Mouse (Mus musculus) stomach, embryonic 16.5 days (tissue): ENCODE data around the gene Metap1d. TPM values are rescaled to one million over a fixed set of nuclear protein-coding genes. Genes with fewer than 3 reads are reported as not detected.

Experiments used
- ATAC-seq: fragments of 200-750 bp; cut with Nextera tagmentation; 2 replicates; pipeline ENCODE4 v1.8.0; 2017; ENCODE audit warnings: moderate number of reproducible peaks, moderate TSS enrichment; ENCODE audit not compliant: insufficient read depth, low FRiP score
- H3K27ac ChIP-seq: fragments of 300-500 bp; sonication (generic); 2 replicates; pipeline ENCODE4 v1.5.1; 2014; ENCODE audit warnings: low read length
- H3K27me3 ChIP-seq: fragments of 300-500 bp; sonication (generic); 2 replicates; pipeline ENCODE4 v1.6.1; 2014; ENCODE audit warnings: low read length, control low read depth, mixed read lengths; ENCODE audit not compliant: control insufficient read depth, insufficient read depth
- H3K36me3 ChIP-seq: fragments of 300-500 bp; sonication (generic); 2 replicates; pipeline ENCODE4 v1.6.1; 2014; ENCODE audit warnings: low read length; ENCODE audit not compliant: control insufficient read depth, insufficient read depth
- H3K4me1 ChIP-seq: fragments of 300-500 bp; sonication (generic); 2 replicates; pipeline ENCODE4 v1.6.1; 2014; ENCODE audit warnings: low read length, control low read depth, mixed read lengths; ENCODE audit not compliant: control insufficient read depth, insufficient read depth
- H3K4me2 ChIP-seq: fragments of 300-500 bp; sonication (generic); 2 replicates; pipeline ENCODE4 v1.6.1; 2014; ENCODE audit warnings: low read depth, low read length, mixed read lengths
- H3K4me3 ChIP-seq: fragments of 300-500 bp; sonication (generic); replicated peaks from 2 replicates; pipeline ENCODE4 v1.5.1; 2014; ENCODE audit warnings: mild to moderate bottlenecking, low read length
- H3K9ac ChIP-seq: fragments of 300-500 bp; sonication (generic); 2 replicates; pipeline ENCODE4 v1.6.1; 2014; ENCODE audit warnings: low read length
- H3K9me3 ChIP-seq: fragments of 300-500 bp; sonication (generic); replicated peaks from 2 replicates; pipeline ENCODE4 v1.6.1; 2016; ENCODE audit warnings: low read length, control low read depth; ENCODE audit not compliant: control insufficient read depth
- WGBS: fragments of 180-500 bp; shearing (Covaris S2); extraction: QIAGEN DNeasy Blood & Tissue Kit; methylation state at CpG from one replicate; pipeline ENCODE4 v1.1.7; 2014; 5-methylcytosine and 5-hydroxymethylcytosine counted together
- polyA plus RNA-seq: library from polyadenylated mRNA; unstranded; fragments of >200 nt; fragmentation: Nextera tagmentation; extraction: Ambion mirVana; gene quantifications from 2 replicates; pipeline ENCODE4 v1.2.1, GENCODE M21; 2015

The Metap1d gene
- polyA plus RNA-seq, result 34.6 and 40.1 TPM in 2 replicates

GRCm38 (mm10) chr2:71453161-71453916 is at the start of gene Metap1d:
Metap1d (plus strand) TSS chr2:71453276.
- H3K9ac ChIP-seq, result peak within 1 kb of the TSS; percentile 81
- H3K27ac ChIP-seq, result peak within 1 kb of the TSS; percentile 71; the same call in 1 of the 2 replicates
- peak; percentile 95 for ATAC-seq
- no peaks in the 10 kb centered on the region for H3K36me3 ChIP-seq
- H3K4me2 ChIP-seq, result peak within 1 kb of the TSS; percentile 85
- H3K27me3 ChIP-seq, result no peaks in the 10 kb centered on the region
- H3K4me1 ChIP-seq, result no peaks in the 10 kb centered on the region
- H3K4me3 ChIP-seq, result peak within 1 kb of the TSS; percentile 77
- WGBS, result under 1% methylated on average over 61 of the region's 61 CpGs
- no peaks in the 10 kb centered on the region; the same call in 1 of the 2 replicates for H3K9me3 ChIP-seq

DNA sequence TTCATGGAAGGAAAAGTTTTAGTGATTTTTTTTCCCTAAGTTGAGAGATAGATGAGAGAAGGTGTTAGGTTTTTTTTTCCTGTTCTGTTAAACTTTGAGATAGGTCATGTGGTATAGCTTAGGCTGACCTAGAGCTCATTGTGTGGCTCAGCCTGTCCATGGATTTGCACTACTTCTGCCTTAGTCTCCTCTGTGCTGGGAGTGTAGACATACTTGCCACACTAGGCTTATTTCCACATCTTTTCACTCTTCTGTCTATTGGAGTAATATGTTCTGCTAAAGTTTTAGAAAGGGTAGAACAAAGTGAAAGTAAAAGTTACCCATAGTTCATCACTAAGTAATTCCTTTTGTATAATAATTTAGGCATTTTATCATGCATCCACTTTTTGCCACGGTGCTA is 47.5 kb upstream of the Metap1d start:
- peaks cover 4% of the 10 kb centered on the region; the same call in 1 of the 2 replicates for H3K36me3 ChIP-seq
- WGBS, result 83% methylated on average over 1 of the region's 1 CpGs
- no peaks in the 10 kb centered on the region for H3K9me3 ChIP-seq
- H3K27me3 ChIP-seq, result no peaks in the 10 kb centered on the region
- H3K4me1 ChIP-seq, result no peaks in the 10 kb centered on the region
- no peak for ATAC-seq
- no peak overlapping the region for H3K4me2 ChIP-seq
- no peak overlapping the region for H3K4me3 ChIP-seq
- H3K27ac ChIP-seq, result no peak overlapping the region
- H3K9ac ChIP-seq, result no peak overlapping the region

- H3K4me2 ChIP-seq, result no peak overlapping the region
- H3K27ac ChIP-seq, result no peak overlapping the region
- H3K36me3 ChIP-seq, result peaks cover 3% of the 10 kb centered on the region; the same call in 1 of the 2 replicates
- no peak overlapping the region for H3K4me3 ChIP-seq
- ATAC-seq, result no peak
- H3K27me3 ChIP-seq, result no peaks in the 10 kb centered on the region
- no peaks in the 10 kb centered on the region for H3K4me1 ChIP-seq
- H3K9ac ChIP-seq, result no peak overlapping the region
- no peaks in the 10 kb centered on the region for H3K9me3 ChIP-seq
- WGBS, result 76% methylated on average over 3 of the region's 3 CpGs
Measured at GRCm38 (mm10) chr2:71418760-71419280, 34.3 kb upstream of the Metap1d start.

- peaks cover 3% of the 10 kb centered on the region; the same call in 1 of the 2 replicates for H3K36me3 ChIP-seq
- H3K27ac ChIP-seq, result no peak overlapping the region
- no peak overlapping the region for H3K4me3 ChIP-seq
- H3K4me1 ChIP-seq, result no peaks in the 10 kb centered on the region
- H3K9me3 ChIP-seq, result no peaks in the 10 kb centered on the region
- ATAC-seq, result no peak
- H3K9ac ChIP-seq, result no peak overlapping the region
- no peaks in the 10 kb centered on the region for H3K27me3 ChIP-seq
- WGBS, result 83% methylated on average over 3 of the region's 3 CpGs
- H3K4me2 ChIP-seq, result no peak overlapping the region
Measured at GRCm38 (mm10) chr2:71419408-71419807, 33.7 kb upstream of the Metap1d start.

DNA sequence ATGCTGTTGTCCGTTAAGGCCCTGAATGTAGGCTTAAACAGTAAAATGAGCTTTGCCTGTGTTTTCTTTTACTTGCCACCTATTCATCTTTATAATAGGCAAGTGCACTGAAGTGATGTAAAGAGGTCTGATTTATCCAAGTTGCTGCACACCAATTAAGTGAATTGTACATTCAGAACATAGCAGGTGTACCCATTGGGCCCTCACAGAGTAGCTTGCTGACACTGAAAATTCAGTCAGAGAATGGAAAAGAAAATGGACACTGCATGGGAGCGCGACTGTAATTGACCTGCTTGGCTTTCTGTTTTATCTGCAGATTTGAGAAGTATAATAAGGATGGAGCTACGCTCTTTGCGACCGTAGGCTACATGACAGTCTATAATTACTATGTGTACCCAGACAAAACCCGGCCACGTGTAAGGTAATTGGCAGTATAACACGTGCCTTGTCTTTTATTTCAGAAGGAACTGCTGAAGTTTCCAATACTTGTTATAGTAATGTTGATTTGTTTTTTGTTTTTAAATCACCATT is 32.1 kb upstream of the Metap1d start:
- Histone ChIP-seq H3K9me3 (no peaks in the 10 kb centered on the region), H3K9ac (no peak overlapping the region), H3K36me3 (peaks cover 3% of the 10 kb centered on the region; the same call in 1 of the 2 replicates), H3K4me2 (no peak overlapping the region), H3K4me3 (no peak overlapping the region), H3K4me1 (no peaks in the 10 kb centered on the region), H3K27me3 (no peaks in the 10 kb centered on the region), H3K27ac (no peak overlapping the region)
- 95% methylated on average over 9 of the region's 9 CpGs for WGBS
- no peak for ATAC-seq

GRCm38 (mm10) chr2:71424545-71424944 is 28.5 kb upstream of the Metap1d start:
- Histone ChIP-seq H3K4me2 (no peak overlapping the region), H3K9me3 (no peaks in the 10 kb centered on the region), H3K4me3 (no peak overlapping the region), H3K27me3 (no peaks in the 10 kb centered on the region), H3K36me3 (peaks cover 3% of the 10 kb centered on the region; the same call in 1 of the 2 replicates), H3K4me1 (no peaks in the 10 kb centered on the region), H3K9ac (no peak overlapping the region), H3K27ac (no peak overlapping the region)
- WGBS, result 73% methylated on average over 4 of the region's 4 CpGs
- ATAC-seq, result no peak

- WGBS, result 91% methylated on average over 3 of the region's 4 CpGs
- H3K4me1 ChIP-seq, result no peaks in the 10 kb centered on the region
- H3K27ac ChIP-seq, result no peak overlapping the region
- H3K36me3 ChIP-seq, result peaks cover 14% of the 10 kb centered on the region; the same call in 1 of the 2 replicates
- H3K9me3 ChIP-seq, result no peaks in the 10 kb centered on the region
- no peaks in the 10 kb centered on the region for H3K27me3 ChIP-seq
- no peak overlapping the region for H3K9ac ChIP-seq
- H3K4me3 ChIP-seq, result no peak overlapping the region
- no peak overlapping the region for H3K4me2 ChIP-seq
- ATAC-seq, result no peak
Measured at GRCm38 (mm10) chr2:71435440-71435839, 17.6 kb upstream of the Metap1d start.

GRCm38 (mm10) chr2:71443376-71443775 is 9.7 kb upstream of the Metap1d start:
- no peak overlapping the region for H3K9ac ChIP-seq
- no peaks in the 10 kb centered on the region for H3K4me1 ChIP-seq

GRCm38 (mm10) chr2:71445536-71446196 is 7.4 kb upstream of the Metap1d start:
- 60% methylated on average over 17 of the region's 17 CpGs for WGBS
- ATAC-seq, result no peak
- no peak overlapping the region for H3K9ac ChIP-seq
- no peaks in the 10 kb centered on the region; the same call in 1 of the 2 replicates for H3K9me3 ChIP-seq
- no peaks in the 10 kb centered on the region for H3K4me1 ChIP-seq
- H3K4me2 ChIP-seq, result no peak overlapping the region
- H3K27me3 ChIP-seq, result no peaks in the 10 kb centered on the region
- no peak overlapping the region for H3K4me3 ChIP-seq
- H3K36me3 ChIP-seq, result no peaks in the 10 kb centered on the region
- H3K27ac ChIP-seq, result no peak overlapping the region

More at GRCm38 (mm10) chr2:71443376-71443775, 9.7 kb upstream of the Metap1d start:
- Histone ChIP-seq H3K27me3 (no peaks in the 10 kb centered on the region), H3K4me3 (no peak overlapping the region), H3K9me3 (no peaks in the 10 kb centered on the region), H3K27ac (no peak overlapping the region), H3K36me3 (0 out of 2 replicates have a peak, but pooled peaks cover 5% of the 10 kb centered on the region), H3K4me2 (no peak overlapping the region)
- 28% methylated on average over 2 of the region's 2 CpGs for WGBS
- no peak for ATAC-seq
